Mouse (Mus musculus): ENCODE results near the gene Tiam2. TPM values are rescaled to one million over a fixed set of nuclear protein-coding genes. Genes with fewer than 3 reads are reported as not detected.

Gene Tiam2
- polyA plus RNA-seq (2011; ENCODE audit: insufficient read depth, insufficient read length, low replicate concordance, missing spikeins) = 0.61 and 3.4 TPM in 2 replicates

DNA sequence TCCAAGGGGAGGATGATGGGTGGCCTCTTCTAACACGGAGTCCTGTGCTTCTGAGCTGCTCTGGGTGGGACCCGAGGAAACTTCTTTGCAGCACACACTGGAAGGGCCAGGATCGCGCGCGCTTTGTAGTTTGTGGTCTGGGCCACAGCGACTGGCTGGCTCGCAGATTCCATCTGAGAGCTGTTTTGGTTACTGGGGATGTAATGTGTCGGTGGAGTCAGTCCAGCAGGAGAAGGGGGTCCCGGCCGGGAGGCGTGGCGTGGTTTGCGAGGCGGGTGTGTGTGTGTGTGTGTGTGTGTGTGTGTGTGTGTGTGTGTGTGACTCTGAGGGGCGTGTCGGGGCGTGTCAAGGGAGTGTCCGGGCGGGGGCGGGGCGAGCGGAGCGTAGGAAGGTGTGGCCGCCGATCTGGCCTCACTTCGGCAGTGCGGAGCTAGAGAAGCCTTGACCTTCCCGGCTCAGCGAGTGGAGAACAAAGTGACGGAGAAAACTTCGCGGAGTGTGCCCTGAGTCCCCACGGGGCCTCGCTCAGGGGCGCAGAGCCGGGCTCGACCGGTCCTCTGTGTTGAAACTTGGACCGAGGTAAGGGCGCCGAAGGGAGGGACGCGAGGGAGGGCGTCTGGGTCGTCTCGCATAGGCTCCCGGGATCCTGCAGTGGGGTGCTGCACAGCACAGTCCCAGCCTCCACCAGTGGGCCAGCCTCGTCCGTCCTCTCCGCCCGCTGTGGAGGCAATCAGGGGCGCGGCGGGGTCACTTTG is at the start of gene Tiam2:
Gene Tiam2, plus strand, starts transcription at position 426 of the 755 bp plus-strand sequence.
- WGBS = under 1% methylated on average over 55 of the region's 55 CpGs

DNA sequence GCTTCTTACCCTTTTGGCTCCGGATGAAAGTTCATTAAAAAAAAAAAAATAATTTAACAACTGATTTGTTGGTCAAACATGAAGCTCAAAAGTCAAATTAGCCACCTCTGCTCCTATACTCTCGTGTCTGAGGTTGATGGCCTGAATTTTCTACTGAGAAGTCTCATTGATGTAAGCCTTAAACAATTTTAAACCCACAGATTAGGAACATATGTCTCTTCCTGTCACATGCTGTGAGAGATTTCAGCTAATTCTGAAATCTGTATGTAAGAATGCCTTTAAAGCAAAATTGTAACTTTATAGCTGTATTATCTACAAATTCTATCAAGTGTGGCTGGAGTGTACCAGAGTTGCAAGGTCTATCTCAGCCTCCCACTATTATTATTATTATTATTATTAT is 46.1 kb upstream of the Tiam2 start:
- H3K4me1 ChIP-seq (ENCODE audit: control insufficient read depth, insufficient read depth, low read length) = no peaks in the 10 kb centered on the region
- 56% methylated on average over 2 of the region's 2 CpGs for WGBS
- no peak overlapping the region for H3K27ac ChIP-seq (ENCODE audit: control insufficient read depth, insufficient read depth, low read depth, low read length, poor library complexity)
- H3K4me3 ChIP-seq (replicated peaks; ENCODE audit: control insufficient read depth, low read depth, low read length) = no peak overlapping the region
- no peak for TF ChIP-seq POLR2A (IDR thresholded peaks at IDR 0.05; ENCODE audit: borderline replicate concordance, control insufficient read depth, low read depth, low read length)
- no peak for TF ChIP-seq CTCF (IDR thresholded peaks at IDR 0.05; ENCODE audit: control insufficient read depth, insufficient read depth, low read length)

More for the DNA sequence above, at the start of gene Tiam2:
- no peak within 1 kb of the TSS for H3K27ac ChIP-seq (ENCODE audit: control insufficient read depth, insufficient read depth, low read depth, low read length, poor library complexity)
- no peaks in the 10 kb centered on the region for H3K4me1 ChIP-seq (ENCODE audit: control insufficient read depth, insufficient read depth, low read length)
- H3K4me3 ChIP-seq (replicated peaks; ENCODE audit: control insufficient read depth, low read depth, low read length) = peak within 1 kb of the TSS; percentile 37
- no peak for TF ChIP-seq CTCF (IDR thresholded peaks at IDR 0.05; ENCODE audit: control insufficient read depth, insufficient read depth, low read length)
- TF ChIP-seq POLR2A (IDR thresholded peaks at IDR 0.05; ENCODE audit: borderline replicate concordance, control insufficient read depth, low read depth, low read length) = peak; percentile 15; the same call in 1 of the 2 replicates

DNA sequence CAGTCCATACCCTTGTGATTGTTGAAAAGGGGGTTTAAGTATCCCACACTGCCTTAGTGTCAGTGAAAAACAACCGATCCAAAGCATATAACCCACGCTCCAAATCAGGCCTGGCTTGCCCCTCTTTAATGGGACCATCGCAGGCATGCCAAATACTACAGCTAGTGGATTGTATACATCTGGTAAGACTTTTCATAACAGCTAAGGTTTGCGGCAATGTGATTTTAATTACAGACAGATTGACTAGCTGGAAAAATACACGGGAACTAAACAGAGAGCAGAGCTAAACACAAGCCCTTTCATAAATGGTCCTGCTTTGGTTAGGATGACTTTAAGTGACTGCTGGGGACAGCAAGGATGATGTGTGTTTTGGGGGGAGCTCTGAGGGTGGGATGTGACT is 44.4 kb upstream of the Tiam2 start:
- no peak for TF ChIP-seq CTCF (IDR thresholded peaks at IDR 0.05; ENCODE audit: control insufficient read depth, insufficient read depth, low read length)
- TF ChIP-seq POLR2A (IDR thresholded peaks at IDR 0.05; ENCODE audit: borderline replicate concordance, control insufficient read depth, low read depth, low read length) = no peak
- Histone ChIP-seq H3K4me3 (replicated peaks; ENCODE audit: control insufficient read depth, low read depth, low read length) (no peak overlapping the region), H3K4me1 (ENCODE audit: control insufficient read depth, insufficient read depth, low read length) (no peaks in the 10 kb centered on the region), H3K27ac (ENCODE audit: control insufficient read depth, insufficient read depth, low read depth, low read length, poor library complexity) (no peak overlapping the region)
- WGBS = 89% methylated on average over 5 of the region's 5 CpGs

DNA sequence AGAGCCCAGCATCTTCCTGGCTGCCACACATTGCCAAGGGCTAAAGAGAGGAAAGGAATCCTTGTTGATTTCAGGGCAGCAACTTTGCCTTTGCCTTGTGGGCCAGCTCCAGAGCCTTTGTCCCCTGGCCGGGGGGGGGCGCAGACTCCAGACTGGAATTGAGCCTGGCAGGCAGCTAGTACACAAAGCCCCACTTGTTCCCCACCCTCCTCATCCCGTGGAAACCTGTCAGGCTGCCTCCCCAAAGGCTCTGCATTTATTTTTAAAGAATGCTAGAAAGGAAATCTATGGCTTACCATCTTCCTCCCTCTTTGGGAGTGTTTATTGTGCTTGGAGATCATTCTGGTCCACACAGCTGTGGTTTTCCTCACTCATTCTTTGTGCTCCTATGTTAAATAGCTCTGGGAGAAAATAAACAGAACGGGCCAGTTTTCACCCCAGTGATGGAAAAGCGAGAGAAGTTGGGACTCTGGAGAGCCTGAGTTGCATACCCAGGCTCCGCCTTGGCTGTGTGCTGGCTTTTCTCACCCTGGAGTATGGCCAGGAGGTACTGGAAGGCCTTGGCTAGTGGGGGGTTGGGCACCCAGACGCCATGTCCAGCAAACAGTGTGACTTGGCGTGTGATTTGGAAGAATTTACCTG is 41.2 kb upstream of the Tiam2 start:
- WGBS = 73% methylated on average over 8 of the region's 8 CpGs
- H3K27ac ChIP-seq (ENCODE audit: control insufficient read depth, insufficient read depth, low read depth, low read length, poor library complexity) = no peak overlapping the region
- no peak overlapping the region for H3K4me3 ChIP-seq (replicated peaks; ENCODE audit: control insufficient read depth, low read depth, low read length)
- H3K4me1 ChIP-seq (ENCODE audit: control insufficient read depth, insufficient read depth, low read length) = no peaks in the 10 kb centered on the region
- no peak for TF ChIP-seq CTCF (IDR thresholded peaks at IDR 0.05; ENCODE audit: control insufficient read depth, insufficient read depth, low read length)

DNA sequence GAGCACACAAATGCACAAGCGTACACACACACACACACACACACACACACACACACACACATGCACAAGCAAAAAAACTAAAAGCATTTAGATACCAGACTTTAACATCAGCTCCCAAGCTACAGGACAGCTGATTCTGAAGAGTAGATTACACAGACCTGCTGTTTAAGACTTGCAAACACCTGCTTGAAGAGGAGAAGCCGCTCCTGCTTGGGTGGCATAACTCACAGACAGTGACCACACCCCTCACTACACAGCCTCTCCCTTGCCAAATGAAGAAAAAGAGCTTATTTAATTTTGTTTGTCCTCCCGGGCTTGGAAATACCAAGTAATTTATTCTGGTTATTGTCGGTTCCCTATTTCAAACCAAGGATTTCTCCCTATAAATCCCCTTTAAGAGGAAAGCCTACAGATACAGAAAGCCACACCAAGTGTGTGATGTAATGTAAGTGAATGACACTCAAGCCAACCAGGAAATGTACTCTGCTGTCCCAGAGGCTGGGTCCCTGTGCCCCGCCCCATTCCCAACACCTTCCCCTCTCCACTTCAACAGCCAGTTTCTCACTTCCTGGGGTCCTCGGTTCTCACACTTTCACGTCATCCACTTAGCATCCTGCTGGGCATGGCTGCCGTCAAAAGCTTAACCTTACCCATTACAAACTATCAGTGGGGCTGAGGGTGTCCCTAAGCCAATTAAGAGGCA is 40.1 kb upstream of the Tiam2 start:
- Histone ChIP-seq H3K4me3 (replicated peaks; ENCODE audit: control insufficient read depth, low read depth, low read length) (no peak overlapping the region), H3K4me1 (ENCODE audit: control insufficient read depth, insufficient read depth, low read length) (no peaks in the 10 kb centered on the region), H3K27ac (ENCODE audit: control insufficient read depth, insufficient read depth, low read depth, low read length, poor library complexity) (no peak overlapping the region)
- WGBS = 77% methylated on average over 8 of the region's 8 CpGs
- TF ChIP-seq CTCF (IDR thresholded peaks at IDR 0.05; ENCODE audit: control insufficient read depth, insufficient read depth, low read length) = no peak
- TF ChIP-seq POLR2A (IDR thresholded peaks at IDR 0.05; ENCODE audit: borderline replicate concordance, control insufficient read depth, low read depth, low read length) = no peak

DNA sequence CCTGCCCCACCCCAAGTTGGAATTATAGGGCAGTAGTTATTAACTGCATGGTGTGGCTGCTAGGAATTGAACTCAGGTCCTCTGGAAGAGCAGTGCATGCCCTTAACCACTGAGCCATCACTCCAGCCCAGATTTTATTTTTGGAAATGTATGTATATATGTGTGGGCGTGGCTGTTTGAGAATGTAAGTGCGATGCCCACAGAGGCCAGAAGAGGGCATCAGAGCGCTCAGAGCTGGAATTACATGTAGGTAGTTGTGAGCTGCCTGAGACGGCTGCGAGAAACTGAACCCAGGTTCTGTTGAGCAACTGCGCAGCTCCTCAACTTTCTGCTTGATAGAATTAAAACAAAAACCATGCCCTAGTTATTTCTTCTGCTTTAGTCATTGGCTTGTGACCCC is 38.0 kb upstream of the Tiam2 start:
- TF ChIP-seq POLR2A (IDR thresholded peaks at IDR 0.05; ENCODE audit: borderline replicate concordance, control insufficient read depth, low read depth, low read length) (no peak), CTCF (IDR thresholded peaks at IDR 0.05; ENCODE audit: control insufficient read depth, insufficient read depth, low read length) (peak; percentile 65)
- Histone ChIP-seq H3K27ac (ENCODE audit: control insufficient read depth, insufficient read depth, low read depth, low read length, poor library complexity) (no peak overlapping the region), H3K4me1 (ENCODE audit: control insufficient read depth, insufficient read depth, low read length) (no peaks in the 10 kb centered on the region), H3K4me3 (replicated peaks; ENCODE audit: control insufficient read depth, low read depth, low read length) (no peak overlapping the region)
- 9% methylated on average over 6 of the region's 6 CpGs for WGBS

DNA sequence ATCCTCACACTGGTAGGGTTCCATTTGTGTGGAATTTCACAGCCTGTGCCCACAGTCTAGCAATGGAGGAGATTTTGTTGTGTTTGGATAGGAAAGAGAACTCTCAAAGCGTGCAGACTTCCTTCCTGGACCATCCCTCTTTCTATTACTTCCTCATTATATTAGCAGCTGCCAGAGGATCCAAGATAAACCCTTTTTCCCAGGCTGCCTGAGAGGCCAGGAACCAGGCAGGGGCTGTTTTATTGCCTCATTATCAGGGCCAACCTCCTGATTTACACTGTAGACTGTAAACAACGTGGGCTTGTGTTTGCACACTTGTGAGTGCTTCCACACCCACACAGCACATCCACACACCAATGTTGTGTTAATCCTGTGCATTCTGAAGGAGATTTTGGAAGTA is 31.3 kb upstream of the Tiam2 start:
- TF ChIP-seq CTCF (IDR thresholded peaks at IDR 0.05; ENCODE audit: control insufficient read depth, insufficient read depth, low read length) = no peak
- Histone ChIP-seq H3K27ac (ENCODE audit: control insufficient read depth, insufficient read depth, low read depth, low read length, poor library complexity) (no peak overlapping the region), H3K4me1 (ENCODE audit: control insufficient read depth, insufficient read depth, low read length) (no peaks in the 10 kb centered on the region), H3K4me3 (replicated peaks; ENCODE audit: control insufficient read depth, low read depth, low read length) (no peak overlapping the region)
- 34% methylated on average over 2 of the region's 2 CpGs for WGBS

DNA sequence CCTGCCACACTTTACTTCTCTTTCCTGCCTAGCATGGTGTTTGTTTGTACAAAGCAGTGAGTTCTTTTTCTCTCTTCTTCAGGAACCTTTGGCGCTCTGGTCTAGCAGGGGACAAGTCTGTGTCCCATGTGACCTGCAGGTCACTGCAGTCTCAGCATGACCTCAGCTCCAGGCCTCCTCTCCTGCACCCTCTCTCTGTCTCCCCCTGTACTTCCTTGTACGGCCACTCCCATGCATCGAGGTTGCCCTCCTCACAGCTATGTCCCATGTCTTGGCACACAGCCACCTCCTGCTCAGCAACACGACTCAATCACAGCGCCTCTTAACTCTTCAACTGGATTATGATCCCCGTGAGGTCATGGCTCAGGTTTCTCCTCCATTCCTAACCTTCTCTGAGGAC is 26.9 kb upstream of the Tiam2 start:
- Histone ChIP-seq H3K4me1 (ENCODE audit: control insufficient read depth, insufficient read depth, low read length) (no peaks in the 10 kb centered on the region), H3K27ac (ENCODE audit: control insufficient read depth, insufficient read depth, low read depth, low read length, poor library complexity) (no peak overlapping the region), H3K4me3 (replicated peaks; ENCODE audit: control insufficient read depth, low read depth, low read length) (no peak overlapping the region)
- TF ChIP-seq POLR2A (IDR thresholded peaks at IDR 0.05; ENCODE audit: borderline replicate concordance, control insufficient read depth, low read depth, low read length) = no peak
- no peak for TF ChIP-seq CTCF (IDR thresholded peaks at IDR 0.05; ENCODE audit: control insufficient read depth, insufficient read depth, low read length)
- 58% methylated on average over 6 of the region's 6 CpGs for WGBS

Data from bone marrow, adult 2 months (tissue).